Mouse (Mus musculus) kidney, adult 18-20 months (tissue): Measurements from ENCODE around the gene Gm26965.
"Not testable (repeated sequence)": the region's sequence is repeated elsewhere in the genome, so short reads cannot be mapped to it uniquely, and the experiment has no call there.

ENCODE experiments used
- DNase-seq: peaks from one replicate; pipeline ENCODE4 v3.0.0; 2021

The Gm26965 gene

GRCm38 (mm10) chr13:67525753-67526410 lies at the start of gene Gm26965, which contains the start of gene Zfp87:
TSS of gene Gm26965 (minus strand) at chr13:67526151.
TSS of gene Zfp87 (minus strand) at chr13:67526177.
- DNase-seq = peak; percentile 92

GRCm38 (mm10) chr13:67572591-67573189 lies 46.7 kb upstream of the Gm26965 start:
- DNase-seq = no peak

DNA sequence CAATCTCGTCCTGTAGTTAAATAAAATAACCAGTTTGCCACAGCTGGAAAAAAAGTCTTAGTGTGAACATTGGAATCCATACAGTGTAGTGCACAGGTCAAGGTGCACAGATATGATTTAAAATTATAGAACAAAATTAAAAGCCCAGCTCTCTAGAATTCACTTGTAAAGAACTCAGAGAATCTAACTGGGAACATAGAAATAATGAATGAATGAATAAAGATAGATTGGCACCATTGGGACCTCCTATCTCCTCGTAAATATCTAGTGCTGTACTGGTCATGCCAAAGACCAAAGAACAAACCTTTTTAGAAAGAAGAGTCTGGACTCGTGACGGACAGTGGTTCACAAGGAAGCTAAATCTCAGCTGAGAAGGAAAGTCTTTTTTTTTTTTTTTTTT lies 27.8 kb upstream of the Gm26965 start, which contains the start of gene Zfp748:
Gene Zfp748 (minus strand): TSS at position 101 of the 400 bp plus-strand sequence.
- no peak for DNase-seq

- DNase-seq = peak; percentile 92
These were observed 26.8 kb upstream of the Gm26965 start for GRCm38 (mm10) chr13:67552505-67553346.

GRCm38 (mm10) chr13:67545941-67546340 lies 20.0 kb upstream of the Gm26965 start:
- DNase-seq = no peak

DNA sequence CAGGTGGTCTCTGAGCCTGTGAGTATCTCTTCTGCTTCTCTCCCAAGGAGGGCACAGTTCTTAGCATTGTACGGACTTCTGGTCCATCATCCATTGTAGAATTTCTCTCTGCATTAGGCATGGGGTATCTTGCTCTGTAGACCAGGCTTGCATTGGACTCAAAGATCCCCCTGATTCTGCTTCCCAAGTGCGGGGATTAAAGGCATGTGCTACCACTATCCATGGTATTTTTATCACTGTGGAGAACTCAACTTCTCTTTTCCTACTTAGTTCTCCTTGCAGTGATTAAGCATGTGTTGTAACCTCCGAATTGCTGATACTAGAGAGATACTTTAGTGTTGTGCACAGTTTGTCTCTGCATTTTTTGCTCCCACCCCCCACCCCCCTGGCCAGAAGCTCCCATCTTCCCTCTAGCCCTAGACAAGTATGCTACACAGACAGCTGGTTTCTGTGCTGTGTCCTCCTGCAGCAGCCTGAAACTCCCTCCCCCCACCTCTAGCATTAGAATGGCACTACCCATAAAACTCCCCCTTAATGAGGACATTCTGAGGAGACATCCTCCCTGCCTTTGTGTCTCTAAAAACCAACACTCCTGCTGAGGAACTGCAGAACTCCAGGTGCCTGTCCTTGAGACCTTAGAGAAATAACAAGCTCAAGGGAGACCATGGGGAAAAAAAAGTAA lies 1.2 kb upstream of the Gm26965 start:
- no peak for DNase-seq

DNA sequence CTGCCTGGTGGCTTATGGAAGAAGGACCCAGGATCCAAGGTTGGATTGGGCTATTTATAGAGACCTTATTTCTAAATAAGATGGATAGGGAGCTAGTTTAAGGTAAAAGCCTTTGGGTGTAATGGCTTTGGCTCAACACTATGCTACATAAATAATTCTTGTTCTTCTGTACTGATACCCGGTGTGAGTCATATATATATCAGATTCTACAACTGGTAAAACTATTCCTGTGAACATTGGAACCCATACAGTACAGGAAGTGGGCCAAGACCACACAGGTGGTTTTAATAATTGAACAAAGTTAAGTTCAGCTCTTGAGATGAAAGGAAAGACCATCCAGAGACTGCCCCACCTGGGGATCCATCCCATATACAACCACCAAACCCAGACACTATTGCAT lies 25.0 kb downstream of the Gm26965 start:
- no peak for DNase-seq

- DNase-seq = peak; percentile 87
These were observed 25.7 kb downstream of the Gm26965 start, which contains the start of gene Zfp58 for GRCm38 (mm10) chr13:67500084-67500719. TSS of gene Zfp58 (minus strand) at chr13:67500555.

DNA sequence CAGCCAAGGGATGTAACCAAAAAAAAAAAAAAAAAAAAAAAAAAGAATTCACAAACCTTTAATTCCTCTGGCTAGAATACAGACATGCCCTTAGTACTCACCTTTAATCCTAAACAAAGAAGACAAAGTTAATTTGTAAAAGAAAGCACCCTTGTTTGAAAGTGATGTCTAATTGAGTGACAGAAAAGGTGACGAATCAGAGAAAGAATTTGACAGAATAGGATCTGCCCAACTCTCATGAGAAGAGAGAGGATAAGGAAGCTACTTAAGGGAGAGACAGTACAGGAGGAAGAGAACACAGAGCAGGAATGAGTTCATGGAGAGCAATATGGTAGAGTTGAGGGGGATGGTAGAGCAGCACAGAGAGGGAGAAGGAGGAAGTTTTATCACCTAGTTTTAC lies 30.3 kb downstream of the Gm26965 start:
- DNase-seq = no peak

GRCm38 (mm10) chr13:67484424-67484811 lies 41.5 kb downstream of the Gm26965 start:
- no peak for DNase-seq

GRCm38 (mm10) chr13:67483625-67484423 lies 42.1 kb downstream of the Gm26965 start, which contains the start of gene Zfp874b:
TSS of gene Zfp874b (minus strand) at chr13:67484258.
- peak; percentile 94 for DNase-seq

- DNase-seq = no peak
These were observed 44.4 kb downstream of the Gm26965 start for GRCm38 (mm10) chr13:67481528-67481927.

DNA sequence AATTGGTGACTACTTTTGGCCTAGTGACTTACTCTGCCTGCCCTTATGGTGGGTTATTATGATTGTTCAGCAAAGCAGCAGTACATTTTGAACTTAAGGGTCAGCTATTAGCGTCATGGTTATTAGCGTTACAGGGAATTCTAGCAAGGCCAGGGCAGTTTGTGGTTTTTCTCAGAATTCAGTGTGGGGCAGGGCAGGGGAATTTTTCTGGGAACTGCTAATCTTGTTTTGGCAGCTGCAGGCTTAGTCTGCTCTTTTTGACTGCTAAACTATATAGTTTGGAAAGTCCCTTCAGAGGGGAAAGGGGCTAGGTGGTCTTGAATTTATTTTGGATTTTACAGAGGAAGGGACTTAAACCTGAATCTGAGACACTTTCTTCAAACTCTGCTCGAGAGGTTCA lies 56.7 kb downstream of the Gm26965 start:
- no peak for DNase-seq

DNA sequence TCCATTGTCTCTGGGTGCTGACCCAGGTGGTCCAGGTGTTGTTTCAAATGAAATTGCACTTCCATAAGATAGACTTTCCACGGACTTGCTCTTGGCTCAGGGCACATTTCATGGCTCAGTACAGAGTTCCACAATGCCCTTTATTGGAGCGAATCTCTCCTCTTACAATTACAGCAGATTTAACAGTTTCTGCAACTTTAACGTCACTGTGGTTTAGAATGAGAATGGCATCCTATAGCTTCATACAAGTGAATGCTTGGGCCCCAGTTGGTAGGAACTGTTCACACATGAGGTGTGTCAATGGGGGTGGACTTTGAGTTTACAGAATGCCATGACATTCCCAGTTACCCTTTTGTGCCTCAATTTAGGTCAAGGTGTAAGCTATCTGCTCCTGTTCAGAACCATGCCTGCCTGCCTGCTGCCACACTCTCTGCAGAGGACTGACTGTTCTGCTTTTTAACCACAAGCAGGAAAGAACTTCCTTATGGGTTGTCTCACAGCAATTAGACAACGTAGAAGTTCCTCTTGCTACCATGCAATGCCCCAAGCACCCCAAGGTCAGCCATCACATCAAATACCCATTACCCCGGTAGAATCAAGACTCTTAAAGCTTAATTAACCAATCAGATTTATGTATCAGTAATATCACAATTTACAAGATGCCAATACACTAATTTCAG lies 62.3 kb downstream of the Gm26965 start:
- DNase-seq = not testable (repeated sequence)

- no peak for DNase-seq
These were observed 74.0 kb downstream of the Gm26965 start for GRCm38 (mm10) chr13:67452021-67452309.

GRCm38 (mm10) chr13:67451172-67452020 lies 74.6 kb downstream of the Gm26965 start, which contains the start of gene Zfp874a:
TSS of gene Zfp874a (minus strand) at chr13:67451624.
- DNase-seq = peak; percentile 93
